Mouse (Mus musculus) CH12.LX (cell line): Measurements from ENCODE around the gene Ugt1a6a. TPM values are rescaled to one million over a fixed set of nuclear protein-coding genes. Genes with fewer than 3 reads are reported as not detected.
"Not testable (repeated sequence)": the region's sequence is repeated elsewhere in the genome, so short reads cannot be mapped to it uniquely, and the experiment has no call there.

ENCODE experiments used
- DNase-seq: peaks from one replicate; pipeline ENCODE4 v3.0.0-alpha.2; 2013; ENCODE audit errors: extremely low read depth
- H3K27ac ChIP-seq: 2 replicates; pipeline ENCODE4 v1.5.1; 2012; ENCODE audit warnings: low read depth, mild to moderate bottlenecking, control low read depth, moderate library complexity; ENCODE audit not compliant: insufficient read depth
- H3K27me3 ChIP-seq: replicated peaks from 2 replicates; pipeline ENCODE3; 2012; ENCODE audit warnings: inconsistent platforms
- H3K36me3 ChIP-seq, 2 experiments: replicated peaks in 1 of 2; 2 replicates each; pipeline versions ENCODE3 to v1.6.1; 2012; ENCODE audit warnings: inconsistent platforms in 1 of 2, low read length in 1 of 2, mild to moderate bottlenecking in 1 of 2, mixed read lengths in 1 of 2, moderate library complexity in 1 of 2; ENCODE audit not compliant: control insufficient read depth in 1 of 2, insufficient read depth in 1 of 2
- H3K4me1 ChIP-seq, 2 experiments: 2 replicates each; pipeline ENCODE4 v1.6.1; 2012; ENCODE audit warnings: inconsistent platforms in 1 of 2, moderate library complexity in 1 of 2; ENCODE audit not compliant: insufficient read depth in 2 of 2, control insufficient read depth in 1 of 2
- H3K4me2 ChIP-seq: 2 replicates; pipeline ENCODE4 v1.6.1; 2012; ENCODE audit warnings: low read depth, mild to moderate bottlenecking, control low read depth; ENCODE audit not compliant: poor library complexity, insufficient read depth, severe bottlenecking
- H3K4me3 ChIP-seq, 3 experiments: fragments of 150-350 bp in 1 of 3; sonication (generic) in 1 of 3; replicated peaks in 1 of 3; 2 replicates each; pipeline versions ENCODE3 to v1.5.1; 2011 to 2012; ENCODE audit warnings: low read depth in 2 of 3, low read length in 2 of 3, mild to moderate bottlenecking in 2 of 3, moderate library complexity in 2 of 3, control low read depth in 1 of 3, improper control_type of control experiment in 1 of 3, inconsistent platforms in 1 of 3, mixed read lengths in 1 of 3; ENCODE audit not compliant: poor library complexity in 1 of 3
- H3K79me2 ChIP-seq: replicated peaks from 2 replicates; pipeline ENCODE4 v1.6.1; 2012; ENCODE audit warnings: mild to moderate bottlenecking, moderate library complexity; ENCODE audit not compliant: control insufficient read depth, poor library complexity, insufficient read depth, severe bottlenecking; ENCODE audit errors: extremely low read depth
- H3K9ac ChIP-seq: 2 replicates; pipeline ENCODE4 v1.6.1; 2012; ENCODE audit warnings: low read depth, mild to moderate bottlenecking, control low read depth, moderate library complexity; ENCODE audit not compliant: insufficient read depth
- H3K9me3 ChIP-seq: replicated peaks from 2 replicates; pipeline ENCODE3; 2012; ENCODE audit warnings: low read length, inconsistent platforms, mixed read lengths
- CTCF ChIP-seq, 2 experiments: IDR thresholded peaks in 1 of 2; conservative IDR thresholded peaks in 1 of 2; 2 replicates each; pipeline ENCODE4 v1.5.1; 2011 to 2012; ENCODE audit warnings: low read depth in 2 of 2, low read length in 2 of 2, improper control_type of control experiment in 1 of 2, inconsistent platforms in 1 of 2, mild to moderate bottlenecking in 1 of 2, moderate library complexity in 1 of 2
- GABPA ChIP-seq: IDR thresholded peaks from 2 replicates; pipeline ENCODE4 v1.6.1; 2012; ENCODE audit warnings: low read depth, low read length, improper control_type of control experiment, inconsistent platforms; ENCODE audit not compliant: insufficient replicate concordance
- IRF4 ChIP-seq: IDR thresholded peaks from 2 replicates; pipeline ENCODE4 v1.6.1; 2014; ENCODE audit warnings: low read depth, mild to moderate bottlenecking, inconsistent platforms, low read length, improper control_type of control experiment
- KAT2A ChIP-seq: IDR thresholded peaks from 2 replicates; pipeline ENCODE4 v1.6.1; 2012; ENCODE audit warnings: low read length, improper control_type of control experiment, inconsistent platforms; ENCODE audit not compliant: insufficient replicate concordance
- RAD21 ChIP-seq: IDR thresholded peaks from 2 replicates; pipeline ENCODE4 v1.6.1; 2011; ENCODE audit warnings: low read depth, mild to moderate bottlenecking, low read length, improper control_type of control experiment, moderate library complexity
- SIN3A ChIP-seq: IDR thresholded peaks from 2 replicates; pipeline ENCODE4 v1.6.1; 2012; ENCODE audit warnings: low read length, improper control_type of control experiment, inconsistent platforms
- SMC3 ChIP-seq: IDR thresholded peaks from 2 replicates; pipeline ENCODE4 v1.6.1; 2011; ENCODE audit warnings: low read depth, low read length, improper control_type of control experiment
- UBTF ChIP-seq: IDR thresholded peaks from 2 replicates; pipeline ENCODE4 v1.6.1; 2012; ENCODE audit warnings: low read depth, mild to moderate bottlenecking, inconsistent platforms, low read length, improper control_type of control experiment, moderate library complexity
- dilution Hi-C: fragments of 300-500 bp; cut with MboI; formaldehyde crosslinking; loops from 2 replicates; pipeline ENCODE4 v1.14.3; 2020; ENCODE audit warnings: low sequenced_read_pairs; ENCODE audit not compliant: extremely low pct_unique_long_range_greater_than_20kb, extremely low pct_ligation_motif_present
- in situ Hi-C: fragments of 300-500 bp; cut with MboI; formaldehyde crosslinking; loops from 3 replicates; pipeline ENCODE4 v1.14.3; 2019; ENCODE audit warnings: low sequenced_read_pairs, low pct_ligation_motif_present, low pct_unique_long_range_greater_than_20kb, mixed read lengths
- polyA plus RNA-seq: library from polyadenylated mRNA; unstranded; fragments of >175 nt; gene quantifications from 2 replicates; pipeline ENCODE4 v1.2.1, GENCODE M21; 2012; ENCODE audit warnings: low read depth; ENCODE audit not compliant: insufficient read length
- total RNA-seq, 2 experiments: library from RNA; depleted of rRNA; stranded (reverse); fragments of 300-350 nt in 1 of 2; fragments of >200 nt in 1 of 2; gene quantifications; 2 replicates each; pipeline ENCODE4 v1.2.3; 2012 to 2014

Gene Ugt1a6a
- total and polyA plus RNA-seq, 3 experiments, result 0.19 to 0.43 (median 0.30) TPM

- TF ChIP-seq SMC3, result peak; percentile 34
- TF ChIP-seq RAD21, result peak; percentile 31
- TF ChIP-seq CTCF (conservative IDR thresholded peaks at IDR 0.05 in 1 of 2, IDR thresholded peaks at IDR 0.05 in 1 of 2; ENCODE audit: low read depth in 2 of 2, low read length in 2 of 2), result peak; percentile 27 to 53; a peak in 3 of 4 replicates
- H3K27me3 ChIP-seq, H3K4me2 ChIP-seq, in situ Hi-C loops, H3K9me3 ChIP-seq, dilution Hi-C loops, H3K4me3 ChIP-seq, H3K9ac ChIP-seq, H3K27ac ChIP-seq, H3K4me1 ChIP-seq, H3K79me2 ChIP-seq, H3K36me3 ChIP-seq: not testable (repeated sequence)
- DNase-seq, result peak; percentile 33
Observed at GRCm38 (mm10) chr1:88143966-88144675, 9.5 kb downstream of the Ugt1a6a start.

GRCm38 (mm10) chr1:88145278-88145677 is 10.7 kb downstream of the Ugt1a6a start:
- TF ChIP-seq CTCF (conservative IDR thresholded peaks at IDR 0.05 in 1 of 2, IDR thresholded peaks at IDR 0.05 in 1 of 2; ENCODE audit: low read depth in 2 of 2, low read length in 2 of 2), result peak in 1 of 2 experiments; percentile 44; a peak in 2 of 4 replicates
- TF ChIP-seq RAD21, result peak; percentile 9
- H3K27ac ChIP-seq, H3K27me3 ChIP-seq, H3K36me3 ChIP-seq, H3K4me1 ChIP-seq, dilution Hi-C loops, H3K9ac ChIP-seq, in situ Hi-C loops, H3K79me2 ChIP-seq, H3K9me3 ChIP-seq, H3K4me3 ChIP-seq, H3K4me2 ChIP-seq: not testable (repeated sequence)
- DNase-seq, result peak; percentile 20

- H3K4me3 ChIP-seq, H3K9me3 ChIP-seq, H3K27me3 ChIP-seq, H3K27ac ChIP-seq, H3K36me3 ChIP-seq, dilution Hi-C loops, in situ Hi-C loops, H3K79me2 ChIP-seq, H3K9ac ChIP-seq, DNase-seq, H3K4me1 ChIP-seq, H3K4me2 ChIP-seq: not testable (repeated sequence)
- peak in 1 of 2 experiments; percentile 46; a peak in 2 of 4 replicates for TF ChIP-seq CTCF (conservative IDR thresholded peaks at IDR 0.05 in 1 of 2, IDR thresholded peaks at IDR 0.05 in 1 of 2; ENCODE audit: low read depth in 2 of 2, low read length in 2 of 2)
- peak; percentile 30 for TF ChIP-seq SMC3
- peak; percentile 4 for TF ChIP-seq RAD21
Observed at GRCm38 (mm10) chr1:88150133-88150532, 15.5 kb downstream of the Ugt1a6a start.

- dilution Hi-C loops, result no loop called here
- no peak overlapping the region for H3K27ac ChIP-seq
Observed at GRCm38 (mm10) chr1:88158430-88158829, 23.8 kb downstream of the Ugt1a6a start.

More at GRCm38 (mm10) chr1:88158430-88158829, 23.8 kb downstream of the Ugt1a6a start:
- H3K4me3 ChIP-seq, result no peak overlapping the region
- no peaks in the 10 kb centered on the region for H3K36me3 ChIP-seq
- H3K9ac ChIP-seq, result no peak overlapping the region
- no peaks in the 10 kb centered on the region for H3K27me3 ChIP-seq
- no peaks in the 10 kb centered on the region for H3K79me2 ChIP-seq
- no peak overlapping the region for H3K4me2 ChIP-seq
- no peak for TF ChIP-seq UBTF
- TF ChIP-seq SIN3A, result no peak
- no peak for TF ChIP-seq IRF4
- no peak for TF ChIP-seq KAT2A
- TF ChIP-seq GABPA, result no peak
- DNase-seq, result no peak
- in situ Hi-C loops, result no loop called here
- peaks cover 0 to 3% of the 10 kb centered on the region in 2 experiments; a peak in 1 of 4 replicates for H3K4me1 ChIP-seq
- no peaks in the 10 kb centered on the region for H3K9me3 ChIP-seq
